Mouse (Mus musculus): ENCODE results near the gene Pdk1.

DNA sequence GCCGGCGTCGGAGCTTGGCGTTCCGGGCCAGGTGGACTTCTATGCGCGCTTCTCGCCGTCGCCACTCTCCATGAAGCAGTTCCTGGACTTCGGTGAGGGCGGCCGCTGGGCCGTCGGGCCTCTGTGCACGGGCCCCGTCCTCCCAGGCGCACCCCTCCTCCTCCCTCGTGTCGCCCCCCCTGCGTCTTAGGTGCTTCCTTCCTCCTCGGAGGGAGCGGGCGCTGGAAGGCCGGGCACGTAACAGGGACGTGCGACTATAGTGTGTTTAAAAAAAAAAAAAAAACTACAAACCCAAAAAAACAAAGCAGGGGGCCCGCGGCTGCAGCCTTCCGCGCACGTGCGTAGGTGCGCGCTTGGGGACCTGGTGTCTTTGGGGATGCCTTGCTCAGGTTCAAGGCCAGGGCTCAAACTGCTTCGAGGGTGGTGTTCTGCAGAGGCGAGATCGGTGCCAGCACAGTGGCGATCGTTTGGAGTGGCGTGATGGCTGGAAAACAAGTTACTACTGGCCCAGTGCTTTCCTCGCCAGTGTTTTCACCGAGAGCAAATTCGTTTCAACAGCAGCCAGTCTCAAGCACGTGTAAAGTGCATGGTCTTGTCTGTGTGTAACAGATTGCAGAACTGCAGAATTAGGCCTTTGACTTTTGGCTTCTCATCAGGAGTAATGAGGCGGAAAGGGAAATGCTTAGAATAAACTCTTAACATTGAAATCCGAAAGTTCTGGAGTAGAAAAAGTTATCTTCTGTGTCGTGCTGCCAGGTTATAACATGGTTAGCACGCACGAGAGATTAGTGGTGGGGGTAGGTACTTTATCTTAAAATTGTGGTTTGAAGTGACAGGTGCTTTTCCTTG lies 674 bp downstream of the Pdk1 start:
- TF ChIP-seq POLR2A (IDR thresholded peaks at IDR 0.05; ENCODE audit: low read depth, low read length), result no peak
- no peak for TF ChIP-seq CTCF (conservative IDR thresholded peaks at IDR 0.05; ENCODE audit: insufficient read depth, insufficient read length, low read depth, low read length)

Data from kidney, adult 2 months (tissue).